Mouse (Mus musculus): Measurements from ENCODE around the gene 6430628N08Rik. TPM values are rescaled to one million over a fixed set of nuclear protein-coding genes. Genes with fewer than 3 reads are reported as not detected.
A peak's percentile ranks its signal among the peaks of the same experiment; 100 is the strongest.

Gene 6430628N08Rik
- total and polyA plus RNA-seq, 2 experiments from 2014 or later: 0.33 to 1.2 TPM

DNA sequence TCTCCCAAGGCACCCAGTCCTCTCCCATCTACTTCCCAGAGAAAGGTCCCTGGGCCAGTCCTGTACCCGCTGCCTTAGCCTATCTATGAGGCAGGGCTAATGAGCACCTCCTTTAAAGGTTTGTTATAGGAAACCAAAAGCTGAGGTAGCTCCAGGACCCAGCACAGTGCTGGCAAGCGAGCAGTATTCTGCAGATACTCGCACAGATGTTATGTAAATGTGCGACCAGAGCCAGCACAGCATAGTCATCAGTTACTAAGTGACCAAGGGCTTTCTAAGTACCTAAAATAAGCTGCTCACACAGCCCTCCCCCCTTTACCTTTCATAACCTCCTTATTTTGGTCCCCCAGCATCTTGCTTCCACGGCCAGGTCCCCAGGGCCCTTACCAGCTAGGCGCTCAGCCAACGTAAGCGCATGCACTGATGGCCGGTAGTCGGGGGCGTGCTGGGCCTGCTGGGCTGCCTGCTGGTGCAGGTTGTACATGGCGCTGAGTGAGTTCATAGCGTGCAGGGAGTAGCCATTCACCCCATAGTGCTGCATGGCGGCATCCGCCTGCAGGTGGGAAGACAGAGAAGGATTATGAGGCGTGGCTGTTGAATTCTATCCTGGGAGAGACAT lies 32.9 kb downstream of the 6430628N08Rik start:
- Histone ChIP-seq H3K9me3 (ENCODE audit: low read length) (no peaks in the 10 kb centered on the region), H3K36me3 (ENCODE audit: insufficient read depth, low read length) (no peaks in the 10 kb centered on the region), H3K27me3 (ENCODE audit: insufficient read depth, low read length) (peaks cover 4% of the 10 kb centered on the region; the same call in 1 of the 2 replicates), H3K4me3 (ENCODE audit: low read depth, low read length) (no peak overlapping the region), H3K9ac (replicated peaks; ENCODE audit: low read length, poor library complexity, severe bottlenecking) (no peak overlapping the region), H3K27ac (ENCODE audit: low read depth, low read length) (no peak overlapping the region), H3K4me2 (ENCODE audit: low read depth, low read length, poor library complexity, severe bottlenecking) (no peak overlapping the region), H3K4me1 (ENCODE audit: insufficient read depth, low read length) (no peaks in the 10 kb centered on the region)
- 78% methylated on average over 16 of the region's 16 CpGs for WGBS
- no peak for DNase-seq (ENCODE audit: low spot score)
- no peak for TF ChIP-seq CTCF (IDR thresholded peaks at IDR 0.05)
- ATAC-seq (ENCODE audit: low FRiP score): no peak

- Histone ChIP-seq H3K36me3 (ENCODE audit: insufficient read depth, low read length) (no peaks in the 10 kb centered on the region), H3K4me2 (ENCODE audit: low read depth, low read length, poor library complexity, severe bottlenecking) (no peak overlapping the region), H3K27ac (ENCODE audit: low read depth, low read length) (no peak overlapping the region), H3K9ac (replicated peaks; ENCODE audit: low read length, poor library complexity, severe bottlenecking) (no peak overlapping the region), H3K4me3 (ENCODE audit: low read depth, low read length) (no peak overlapping the region), H3K9me3 (ENCODE audit: low read length) (no peaks in the 10 kb centered on the region), H3K4me1 (ENCODE audit: insufficient read depth, low read length) (no peaks in the 10 kb centered on the region), H3K27me3 (ENCODE audit: insufficient read depth, low read length) (peaks cover 6% of the 10 kb centered on the region)
- DNase-seq (ENCODE audit: low spot score) (no peak), ATAC-seq (ENCODE audit: low FRiP score) (no peak)
- 67% methylated on average over 7 of the region's 7 CpGs for WGBS
- TF ChIP-seq CTCF (IDR thresholded peaks at IDR 0.05): no peak
Measured at GRCm38 (mm10) chr4:115927637-115928036, 37.2 kb downstream of the 6430628N08Rik start.

- DNase-seq (ENCODE audit: low spot score) (peak; percentile 23), ATAC-seq (ENCODE audit: low FRiP score) (no peak)
- no peak for TF ChIP-seq CTCF (IDR thresholded peaks at IDR 0.05)
- Histone ChIP-seq H3K4me2 (ENCODE audit: low read depth, low read length, poor library complexity, severe bottlenecking) (no peak overlapping the region), H3K27me3 (ENCODE audit: insufficient read depth, low read length) (peaks cover 26% of the 10 kb centered on the region), H3K4me3 (ENCODE audit: low read depth, low read length) (no peak overlapping the region), H3K9ac (replicated peaks; ENCODE audit: low read length, poor library complexity, severe bottlenecking) (no peak overlapping the region), H3K36me3 (ENCODE audit: insufficient read depth, low read length) (no peaks in the 10 kb centered on the region), H3K4me1 (ENCODE audit: insufficient read depth, low read length) (0 out of 2 replicates have a peak, but pooled peaks cover 2% of the 10 kb centered on the region), H3K27ac (ENCODE audit: low read depth, low read length) (no peak overlapping the region), H3K9me3 (ENCODE audit: low read length) (no peaks in the 10 kb centered on the region)
- WGBS: 70% methylated on average over 13 of the region's 13 CpGs
Measured at GRCm38 (mm10) chr4:115931556-115932088, 41.2 kb downstream of the 6430628N08Rik start.

DNA sequence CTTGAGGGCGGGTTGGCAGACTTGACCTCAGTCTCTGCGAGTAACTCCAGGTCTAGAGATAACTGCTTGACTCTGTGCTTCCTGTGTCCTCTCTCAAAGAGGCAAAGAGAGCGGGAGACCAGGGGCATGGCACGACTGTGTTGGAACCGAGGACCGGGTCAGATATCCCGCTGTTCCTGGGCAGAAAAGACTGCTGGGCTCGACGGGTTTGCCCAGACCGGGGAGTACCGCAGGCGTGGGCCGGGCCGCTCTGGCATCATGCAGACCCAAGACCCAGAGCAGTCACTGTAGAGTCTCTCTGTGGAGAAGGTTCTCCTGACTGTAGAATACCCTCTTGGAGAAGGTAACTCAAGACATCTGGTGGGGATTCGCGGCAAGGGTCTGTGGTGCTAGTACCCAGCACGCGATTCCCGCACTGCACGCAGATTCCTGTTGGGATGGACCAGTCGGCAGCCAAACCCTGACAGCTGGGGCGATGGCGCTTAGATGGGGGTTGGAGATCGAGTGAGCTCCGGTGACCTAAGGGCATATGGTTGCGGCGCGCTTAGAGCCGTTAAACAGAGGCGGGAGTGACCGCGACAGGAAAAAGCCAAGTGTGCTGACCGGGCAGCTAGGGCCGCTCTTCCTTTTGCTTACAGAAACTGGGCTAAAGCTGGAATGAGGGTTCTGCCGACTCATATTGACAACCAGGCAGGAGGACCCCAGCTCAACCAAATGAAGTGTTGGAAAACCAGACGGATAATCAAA lies 45.5 kb downstream of the 6430628N08Rik start:
- H3K4me1 ChIP-seq (ENCODE audit: insufficient read depth, low read length): 0 out of 2 replicates have a peak, but pooled peaks cover 4% of the 10 kb centered on the region
- peak overlapping the region; percentile 20; the same call in 1 of the 2 replicates for H3K4me3 ChIP-seq (ENCODE audit: low read depth, low read length)
- no peak for DNase-seq (ENCODE audit: low spot score)
- H3K9me3 ChIP-seq (ENCODE audit: low read length): no peaks in the 10 kb centered on the region
- peaks cover 55% of the 10 kb centered on the region for H3K27me3 ChIP-seq (ENCODE audit: insufficient read depth, low read length)
- H3K4me2 ChIP-seq (ENCODE audit: low read depth, low read length, poor library complexity, severe bottlenecking): no peak overlapping the region
- no peaks in the 10 kb centered on the region for H3K36me3 ChIP-seq (ENCODE audit: insufficient read depth, low read length)
- H3K9ac ChIP-seq (replicated peaks; ENCODE audit: low read length, poor library complexity, severe bottlenecking): no peak overlapping the region
- 8% methylated on average over 36 of the region's 36 CpGs for WGBS
- ATAC-seq (ENCODE audit: low FRiP score): no peak
- no peak overlapping the region for H3K27ac ChIP-seq (ENCODE audit: low read depth, low read length)
- no peak for TF ChIP-seq CTCF (IDR thresholded peaks at IDR 0.05)

- 1% methylated on average over 20 of the region's 20 CpGs for WGBS
- Histone ChIP-seq H3K9ac (replicated peaks; ENCODE audit: low read length, poor library complexity, severe bottlenecking) (no peak overlapping the region), H3K9me3 (ENCODE audit: low read length) (no peaks in the 10 kb centered on the region), H3K27ac (ENCODE audit: low read depth, low read length) (no peak overlapping the region), H3K4me1 (ENCODE audit: insufficient read depth, low read length) (0 out of 2 replicates have a peak, but pooled peaks cover 4% of the 10 kb centered on the region), H3K36me3 (ENCODE audit: insufficient read depth, low read length) (no peaks in the 10 kb centered on the region), H3K4me2 (ENCODE audit: low read depth, low read length, poor library complexity, severe bottlenecking) (0 out of 2 replicates have a peak overlapping the region, but pooled peaks have one; percentile 4), H3K27me3 (ENCODE audit: insufficient read depth, low read length) (peaks cover 62% of the 10 kb centered on the region), H3K4me3 (ENCODE audit: low read depth, low read length) (peak overlapping the region; percentile 20)
- no peak for DNase-seq (ENCODE audit: low spot score)
- no peak for TF ChIP-seq CTCF (IDR thresholded peaks at IDR 0.05)
- no peak for ATAC-seq (ENCODE audit: low FRiP score)
Measured at GRCm38 (mm10) chr4:115936646-115937045, 46.2 kb downstream of the 6430628N08Rik start.
